Mouse (Mus musculus) T-helper 1 cell (primary cell): ENCODE data around the gene Ssmem1.

Source experiments
- in situ Hi-C: fragments of 300-600 bp; cut with MboI, MseI; formaldehyde crosslinking; loops from one replicate; pipeline ENCODE4 v1.15.1; 2025; ENCODE audit warnings: high pct_unique_total_duplicates

Ssmem1 gene

DNA sequence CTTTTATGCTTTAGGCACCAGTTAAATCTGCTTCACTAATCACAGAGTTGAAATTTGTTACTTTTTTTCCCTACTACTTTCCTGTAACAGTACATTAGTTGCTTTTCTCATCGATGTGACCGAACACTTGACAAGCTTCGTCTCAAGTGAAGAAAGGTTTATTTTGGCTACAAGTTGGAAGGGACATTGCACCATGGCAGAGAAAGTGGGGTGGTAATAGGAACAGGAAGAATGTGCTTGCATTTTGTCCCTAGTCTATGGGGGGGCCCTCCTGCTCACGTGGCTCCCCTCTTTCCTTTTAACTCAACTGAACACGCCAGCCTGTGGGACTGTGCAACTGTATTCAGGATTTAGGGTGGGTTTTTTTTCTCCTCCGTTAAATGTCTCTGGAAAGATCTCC is 43.0 kb downstream of the Ssmem1 start:
- in situ Hi-C loops: no loop called here

DNA sequence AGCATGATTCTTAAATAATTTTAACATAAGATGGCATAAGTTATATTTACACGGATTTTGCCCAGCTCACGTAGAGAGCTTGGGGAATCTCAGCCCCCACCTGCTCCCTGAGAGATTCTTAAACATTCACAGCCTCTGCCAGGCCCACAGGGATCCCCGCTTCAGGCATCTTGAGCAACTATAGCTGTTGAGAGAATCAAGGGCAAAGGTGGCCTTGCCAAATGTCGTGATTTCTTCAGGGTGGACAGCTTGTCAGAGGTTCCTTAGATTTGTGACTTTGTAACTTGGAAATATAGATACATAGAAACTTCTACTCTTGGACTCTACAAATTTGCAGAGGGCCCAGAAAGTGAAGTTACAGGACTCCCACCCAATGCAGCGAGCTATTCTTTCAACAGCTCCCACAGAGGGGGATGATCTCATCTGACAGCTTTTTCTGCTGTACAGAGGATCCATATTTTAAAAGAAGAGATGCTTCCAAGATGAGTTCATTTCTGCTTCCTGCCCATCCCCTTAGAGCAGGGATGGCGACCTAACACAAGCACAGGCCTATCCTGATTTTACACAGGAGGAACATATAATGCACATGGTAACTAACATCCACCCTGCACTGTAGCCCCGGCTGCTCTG is 43.8 kb downstream of the Ssmem1 start:
- in situ Hi-C loops: no loop called here

DNA sequence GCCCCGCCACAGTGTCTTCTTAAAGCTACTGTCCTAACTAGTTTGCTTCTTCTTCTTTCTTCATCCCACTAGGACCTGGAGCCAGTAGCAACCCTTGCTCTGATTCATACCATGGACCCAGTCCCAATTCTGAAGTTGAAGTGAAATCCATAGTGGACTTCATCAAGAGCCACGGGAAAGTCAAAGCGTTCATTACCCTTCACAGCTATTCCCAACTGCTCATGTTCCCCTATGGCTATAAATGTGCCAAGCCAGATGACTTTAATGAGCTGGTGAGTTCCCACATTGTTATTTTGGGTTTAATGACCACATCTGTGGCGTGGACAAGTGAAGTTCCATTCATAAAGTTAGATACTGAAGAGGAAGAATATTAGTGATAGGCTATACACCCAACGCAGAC is 44.4 kb downstream of the Ssmem1 start:
- in situ Hi-C loops: no loop called here

DNA sequence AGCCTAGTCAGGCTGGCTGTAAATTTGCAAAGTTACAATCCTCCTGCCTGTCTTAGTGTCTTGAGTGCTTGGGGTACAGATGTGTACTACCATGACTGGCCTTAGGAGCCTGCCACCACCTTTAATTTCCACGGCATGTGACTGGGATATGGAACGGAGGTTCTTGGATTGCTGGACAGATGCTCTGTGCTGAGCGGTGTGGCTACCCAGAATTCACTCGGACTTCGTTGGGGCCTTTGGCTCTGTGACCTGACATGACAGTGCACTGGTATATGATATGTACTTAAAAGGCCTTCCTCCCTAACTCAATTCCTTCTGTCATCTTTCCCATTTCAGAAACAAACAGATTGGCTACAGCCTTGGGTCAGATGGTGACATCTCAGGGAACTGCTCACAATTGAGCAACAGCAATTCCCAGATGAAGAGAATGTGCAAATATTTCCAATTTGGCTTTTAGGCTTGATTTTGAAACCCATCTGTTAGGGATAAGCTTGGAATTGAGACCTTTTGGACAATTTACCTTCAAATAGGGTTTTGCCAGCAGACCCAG is 45.0 kb downstream of the Ssmem1 start:
- in situ Hi-C loops: no loop called here

DNA sequence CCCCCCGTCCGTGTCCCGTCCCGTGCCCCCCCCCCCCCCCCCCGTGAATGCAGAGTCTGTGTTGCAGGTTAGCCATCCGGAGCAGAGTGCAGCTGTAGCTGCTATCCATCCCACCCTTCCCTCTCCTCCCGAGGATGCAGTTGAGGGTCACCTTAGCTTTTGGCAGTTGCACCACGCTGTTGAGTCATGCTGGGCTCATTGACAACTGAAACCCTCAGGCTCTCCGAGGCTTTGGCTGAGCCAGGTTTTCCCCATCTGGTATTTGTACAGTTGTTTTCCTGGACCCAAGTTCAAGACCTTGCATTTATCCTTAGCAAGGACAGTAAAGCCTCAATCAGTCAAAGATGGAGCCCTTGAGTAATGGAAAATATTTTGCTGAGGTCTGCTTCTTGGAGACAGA is 46.4 kb downstream of the Ssmem1 start:
- in situ Hi-C loops: no loop called here

DNA sequence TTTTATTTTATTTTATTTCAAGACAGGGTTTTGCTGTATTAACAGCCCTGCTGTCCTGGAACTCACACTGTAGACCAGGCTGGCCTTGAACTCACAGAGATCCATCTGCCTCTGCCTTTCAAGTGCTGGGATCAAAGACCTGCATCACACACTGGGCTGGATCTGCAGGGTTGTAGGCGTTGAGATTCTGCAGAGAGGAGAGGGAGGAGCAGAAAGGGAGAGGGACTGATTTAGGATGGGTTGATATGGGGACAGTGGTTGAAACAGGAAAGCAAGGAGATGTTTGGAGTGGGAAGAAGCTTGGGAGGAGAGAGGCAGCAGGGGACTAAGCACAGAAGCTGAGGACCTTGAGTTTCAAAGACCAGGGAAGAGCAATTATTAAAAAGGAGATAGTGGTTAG is 50.1 kb downstream of the Ssmem1 start:
- in situ Hi-C loops: no loop called here

DNA sequence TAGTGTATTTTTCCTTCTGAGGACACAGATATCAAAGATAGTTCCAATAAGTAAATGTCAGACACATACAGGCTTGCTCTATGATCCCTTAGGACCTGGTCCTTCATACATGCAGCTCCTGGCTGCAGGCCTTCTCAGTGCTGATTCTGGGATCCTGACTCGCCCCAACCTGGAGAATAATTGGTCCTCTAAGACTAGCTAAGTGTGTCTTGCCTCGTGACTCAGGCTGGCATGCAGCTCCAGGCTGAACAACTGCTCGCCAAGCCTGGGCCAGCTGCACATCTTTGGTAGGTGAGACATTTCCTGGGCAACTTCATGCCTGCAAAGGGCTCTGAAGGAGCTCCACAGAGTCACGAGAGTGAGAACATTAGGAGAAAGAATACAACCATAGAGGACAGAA is 52.5 kb downstream of the Ssmem1 start:
- in situ Hi-C loops: no loop called here

DNA sequence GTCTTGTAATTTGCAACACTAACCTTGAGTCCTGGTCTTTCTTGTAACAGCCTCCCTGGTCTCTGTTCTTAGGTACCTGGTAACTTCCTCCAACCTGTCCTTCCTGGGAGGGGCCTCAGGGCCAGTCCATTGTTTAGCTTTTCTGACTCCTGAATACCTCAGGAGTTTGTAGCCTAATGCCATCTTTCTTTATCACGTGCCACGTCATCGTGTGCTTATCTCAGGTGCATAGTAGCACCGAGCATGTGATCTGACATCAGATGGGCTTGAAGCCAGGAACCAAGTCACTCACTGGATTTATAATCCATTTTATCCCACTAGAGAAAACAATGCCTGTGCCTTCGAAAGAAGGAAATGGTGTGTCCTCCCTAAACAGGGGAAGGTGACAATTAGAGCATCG is 53.9 kb downstream of the Ssmem1 start:
- in situ Hi-C loops: no loop called here

DNA sequence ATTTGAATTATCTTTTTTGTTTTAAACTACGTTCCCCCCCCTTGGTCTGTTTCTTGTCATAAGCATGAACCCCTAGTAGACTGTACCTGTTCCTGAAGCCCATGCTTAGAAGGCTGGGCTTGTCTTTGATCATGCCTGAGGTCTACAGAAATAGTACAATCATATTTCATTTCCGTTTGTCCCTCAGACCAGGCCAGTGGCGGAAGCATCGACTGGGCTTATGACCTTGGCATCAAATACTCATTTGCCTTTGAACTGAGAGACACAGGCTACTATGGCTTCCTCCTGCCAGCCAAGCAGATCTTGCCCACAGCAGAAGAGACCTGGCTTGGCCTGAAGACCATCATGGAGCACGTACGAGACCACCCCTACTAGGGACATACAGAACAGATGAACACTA is 54.4 kb downstream of the Ssmem1 start:
- in situ Hi-C loops: no loop called here

DNA sequence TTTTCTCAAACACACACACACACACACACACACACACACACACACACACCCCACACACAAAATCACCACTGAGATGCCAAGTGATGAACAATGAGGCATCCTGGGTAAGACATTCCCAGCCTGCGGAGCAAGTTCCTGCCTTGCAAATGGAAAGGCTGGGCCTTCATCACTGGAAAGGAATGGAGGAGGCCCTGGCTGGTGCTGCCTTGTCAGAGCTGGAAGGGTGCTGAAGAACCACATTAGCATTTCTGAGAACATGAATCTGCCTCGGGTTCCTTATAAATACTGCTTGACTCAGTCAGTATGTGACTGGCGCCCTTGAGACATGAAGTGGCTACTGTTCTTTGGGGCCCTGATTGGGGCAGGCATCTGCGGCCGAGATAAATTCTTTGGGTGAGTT is 58.4 kb downstream of the Ssmem1 start, which contains the start of gene Cpa4:
Gene Cpa4, plus strand, starts transcription at position 301 of the 400 bp plus-strand sequence.
- in situ Hi-C loops: no loop called here

DNA sequence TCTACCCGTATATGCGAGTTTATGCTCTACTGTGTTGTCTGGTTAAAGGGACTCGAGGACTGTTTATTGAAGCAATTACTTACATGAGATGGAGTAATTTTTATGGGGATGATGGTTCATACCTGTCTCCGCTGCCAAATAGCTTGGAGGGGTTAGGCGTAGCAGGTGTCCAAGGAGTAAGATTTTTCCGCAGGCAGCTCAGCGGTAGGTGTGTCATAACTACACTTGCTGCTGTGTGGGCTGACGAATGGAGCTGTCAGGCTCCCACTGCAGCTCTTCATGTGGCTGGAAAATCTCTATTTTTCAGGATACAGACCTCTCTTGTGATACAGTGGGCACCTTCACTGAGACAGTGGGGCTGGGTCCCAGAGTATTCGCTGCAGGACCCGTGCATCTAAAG is 59.7 kb downstream of the Ssmem1 start:
- in situ Hi-C loops: no loop called here
